Mouse (Mus musculus) heart, adult 2 months (tissue): ENCODE measurements around the gene Larp1.

Source experiments
- CTCF ChIP-seq: fragments of 200-600 bp; IDR thresholded peaks from 2 replicates; pipeline ENCODE4 v1.8.1; 2022; ENCODE audit warnings: antibody characterized with exemption, mild to moderate bottlenecking, moderate library complexity
- POLR2A ChIP-seq: fragments of 200-500 bp; IDR thresholded peaks from 2 replicates; pipeline ENCODE4 v1.6.1; 2011; ENCODE audit warnings: mild to moderate bottlenecking, low read depth, low read length, control low read depth; ENCODE audit not compliant: insufficient read depth

DNA sequence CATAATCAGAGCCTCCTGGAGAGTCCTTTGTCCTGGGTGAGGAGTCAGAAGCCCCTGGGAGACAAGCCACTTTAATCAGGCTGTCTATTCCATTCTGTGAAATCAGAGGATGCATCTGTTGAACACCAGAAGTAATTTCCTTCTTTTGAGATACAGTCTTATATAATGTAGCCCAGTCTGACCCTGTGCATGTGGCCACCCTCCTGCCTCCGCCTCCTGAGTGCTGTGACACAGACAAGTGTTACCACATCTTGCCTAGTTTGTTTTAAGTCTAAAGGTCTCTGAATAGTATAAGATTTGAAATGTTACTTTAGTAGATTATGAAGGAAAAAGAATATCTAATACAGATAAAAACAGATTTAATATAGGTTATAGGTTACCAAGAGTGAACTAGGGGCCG, 91.1 kb downstream of the Larp1 start:
- TF ChIP-seq CTCF = no peak
- TF ChIP-seq POLR2A = no peak
